Mouse (Mus musculus): ENCODE measurements around the gene Edar. TPM values are rescaled to one million over a fixed set of nuclear protein-coding genes. Genes with fewer than 3 reads are reported as not detected.
A peak's percentile ranks its signal among the peaks of the same experiment; 100 is the strongest.

The Edar gene
- polyA plus RNA-seq, 1 experiment from 2014 or later = 0.19 TPM

DNA sequence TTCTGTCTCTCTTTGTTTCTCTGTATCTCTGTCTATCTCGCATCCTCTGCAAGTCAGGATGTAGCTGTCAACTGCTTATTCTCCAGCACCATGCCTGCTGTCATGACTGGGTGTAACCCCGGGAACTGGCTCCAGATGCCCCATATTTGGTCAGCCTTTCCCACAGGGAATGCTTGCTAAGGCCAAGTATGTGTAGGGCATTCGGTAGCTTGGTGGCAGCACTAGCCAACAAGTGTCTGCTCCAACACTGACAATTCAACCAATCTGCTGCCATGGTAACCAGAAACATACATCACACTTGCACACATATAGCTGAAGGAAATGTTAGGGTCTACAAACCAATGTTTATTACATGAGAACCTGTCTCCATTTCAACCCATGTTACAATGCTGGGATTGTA lies 21.8 kb downstream of the Edar start:
- H3K9me3 ChIP-seq (ENCODE audit: control insufficient read depth, low read length) = no peaks in the 10 kb centered on the region
- no peak overlapping the region for H3K9ac ChIP-seq (ENCODE audit: low read depth, low read length)
- no peaks in the 10 kb centered on the region for H3K4me1 ChIP-seq (replicated peaks; ENCODE audit: control insufficient read depth, insufficient read depth, low read length)
- no peaks in the 10 kb centered on the region for H3K36me3 ChIP-seq (ENCODE audit: control insufficient read depth, insufficient read depth, low read length)
- no peak overlapping the region for H3K4me3 ChIP-seq (ENCODE audit: low read depth, low read length)
- DNase-seq (ENCODE audit: low spot score) = no peak
- no peaks in the 10 kb centered on the region for H3K27me3 ChIP-seq (ENCODE audit: control insufficient read depth, insufficient read depth, low read length)
- ATAC-seq (ENCODE audit: low FRiP score) = no peak
- no peak overlapping the region for H3K27ac ChIP-seq (ENCODE audit: low read depth, low read length)
- no peak overlapping the region for H3K4me2 ChIP-seq (replicated peaks; ENCODE audit: low read depth, low read length)
- 79% methylated on average over 3 of the region's 3 CpGs for WGBS

GRCm38 (mm10) chr10:58652418-58653394 lies 22.7 kb downstream of the Edar start:
- WGBS = 34% methylated on average over 10 of the region's 10 CpGs
- no peaks in the 10 kb centered on the region for H3K4me1 ChIP-seq (replicated peaks; ENCODE audit: control insufficient read depth, insufficient read depth, low read length)
- no peak overlapping the region for H3K27ac ChIP-seq (ENCODE audit: low read depth, low read length)
- ATAC-seq (ENCODE audit: low FRiP score) (peak; percentile 50), DNase-seq (ENCODE audit: low spot score) (no peak)
- no peaks in the 10 kb centered on the region for H3K27me3 ChIP-seq (ENCODE audit: control insufficient read depth, insufficient read depth, low read length)
- no peaks in the 10 kb centered on the region for H3K9me3 ChIP-seq (ENCODE audit: control insufficient read depth, low read length)
- H3K9ac ChIP-seq (ENCODE audit: low read depth, low read length) = no peak overlapping the region
- H3K36me3 ChIP-seq (ENCODE audit: control insufficient read depth, insufficient read depth, low read length) = no peaks in the 10 kb centered on the region
- no peak overlapping the region for H3K4me3 ChIP-seq (ENCODE audit: low read depth, low read length)
- H3K4me2 ChIP-seq (replicated peaks; ENCODE audit: low read depth, low read length) = no peak overlapping the region

GRCm38 (mm10) chr10:58652045-58652417 lies 23.4 kb downstream of the Edar start:
- Histone ChIP-seq H3K4me2 (replicated peaks; ENCODE audit: low read depth, low read length) (no peak overlapping the region), H3K9me3 (ENCODE audit: control insufficient read depth, low read length) (no peaks in the 10 kb centered on the region), H3K4me1 (replicated peaks; ENCODE audit: control insufficient read depth, insufficient read depth, low read length) (no peaks in the 10 kb centered on the region), H3K4me3 (ENCODE audit: low read depth, low read length) (no peak overlapping the region), H3K27me3 (ENCODE audit: control insufficient read depth, insufficient read depth, low read length) (no peaks in the 10 kb centered on the region), H3K27ac (ENCODE audit: low read depth, low read length) (no peak overlapping the region), H3K36me3 (ENCODE audit: control insufficient read depth, insufficient read depth, low read length) (no peaks in the 10 kb centered on the region), H3K9ac (ENCODE audit: low read depth, low read length) (no peak overlapping the region)
- WGBS = 5% methylated on average over 9 of the region's 9 CpGs
- DNase-seq (ENCODE audit: low spot score) = no peak
- 0 out of 2 replicates have a peak, but pooled peaks have one; percentile 53 for ATAC-seq (ENCODE audit: low FRiP score)

DNA sequence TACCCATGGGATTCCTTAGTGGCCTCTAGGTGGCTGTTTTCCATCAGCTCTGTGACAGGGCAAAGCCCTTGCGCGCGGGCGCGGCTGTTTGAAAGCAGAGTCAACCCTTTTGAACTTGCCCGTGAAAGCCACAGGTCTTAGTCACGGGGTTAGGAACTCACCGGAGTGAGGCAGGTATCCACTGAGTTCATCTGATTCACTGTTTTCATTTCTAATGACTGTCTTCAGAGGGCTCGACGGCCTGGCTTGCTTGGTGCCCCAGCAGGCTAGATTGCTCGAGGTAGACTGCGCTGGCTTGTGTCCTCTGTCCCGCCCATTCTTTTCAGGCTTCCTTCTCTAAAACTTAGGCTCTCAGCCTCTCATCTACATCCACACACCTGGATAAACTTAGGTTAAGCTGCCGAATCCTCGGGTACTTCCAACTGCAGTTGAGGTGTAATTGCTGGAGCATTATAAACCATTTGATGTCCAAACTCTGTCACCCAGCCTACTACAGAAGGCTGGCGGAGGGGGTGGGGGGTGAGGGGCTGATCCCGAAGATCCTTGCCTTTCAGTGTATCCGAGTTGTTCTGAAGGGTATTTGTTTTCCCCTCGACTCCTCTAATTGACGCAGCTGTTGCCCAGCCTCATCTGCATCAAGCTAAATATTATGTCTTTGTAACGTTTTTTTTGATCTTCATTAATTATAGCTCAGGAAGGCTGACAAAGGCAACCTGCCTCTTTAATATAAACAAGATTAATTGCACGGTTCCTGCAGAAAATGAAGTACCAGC lies 24.0 kb downstream of the Edar start:
- H3K4me3 ChIP-seq (ENCODE audit: low read depth, low read length) = no peak overlapping the region
- H3K4me2 ChIP-seq (replicated peaks; ENCODE audit: low read depth, low read length) = peak overlapping the region; percentile 17
- no peak overlapping the region for H3K27ac ChIP-seq (ENCODE audit: low read depth, low read length)
- H3K4me1 ChIP-seq (replicated peaks; ENCODE audit: control insufficient read depth, insufficient read depth, low read length) = no peaks in the 10 kb centered on the region
- no peaks in the 10 kb centered on the region for H3K27me3 ChIP-seq (ENCODE audit: control insufficient read depth, insufficient read depth, low read length)
- 7% methylated on average over 22 of the region's 22 CpGs for WGBS
- H3K9me3 ChIP-seq (ENCODE audit: control insufficient read depth, low read length) = no peaks in the 10 kb centered on the region
- H3K9ac ChIP-seq (ENCODE audit: low read depth, low read length) = 0 out of 2 replicates have a peak overlapping the region, but pooled peaks have one; percentile 12
- no peaks in the 10 kb centered on the region for H3K36me3 ChIP-seq (ENCODE audit: control insufficient read depth, insufficient read depth, low read length)
- DNase-seq (ENCODE audit: low spot score) = no peak
- ATAC-seq (ENCODE audit: low FRiP score) = peak; percentile 48; the same call in 1 of the 2 replicates

DNA sequence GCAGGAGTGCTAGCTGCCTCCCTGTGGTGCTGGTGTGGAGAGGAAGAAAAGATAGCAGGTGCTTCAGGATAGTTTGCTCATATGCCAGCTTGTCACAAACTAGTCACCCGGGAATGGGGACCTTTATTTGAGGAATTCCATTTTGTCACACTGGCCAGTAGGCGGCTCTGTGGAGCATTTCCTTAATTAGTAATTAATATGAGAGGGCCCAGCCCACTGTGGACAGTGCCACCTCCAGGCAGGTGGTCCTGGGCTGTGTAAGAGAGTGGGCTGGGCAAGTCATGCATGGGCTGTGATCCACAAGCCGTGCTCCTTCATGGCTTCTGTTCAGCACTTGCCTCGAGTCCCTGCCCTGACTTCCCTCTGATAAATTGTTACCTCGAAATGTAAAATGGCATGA lies 26.7 kb downstream of the Edar start:
- ATAC-seq (ENCODE audit: low FRiP score) (no peak), DNase-seq (ENCODE audit: low spot score) (no peak)
- no peak overlapping the region for H3K27ac ChIP-seq (ENCODE audit: low read depth, low read length)
- H3K4me1 ChIP-seq (replicated peaks; ENCODE audit: control insufficient read depth, insufficient read depth, low read length) = no peaks in the 10 kb centered on the region
- no peaks in the 10 kb centered on the region for H3K27me3 ChIP-seq (ENCODE audit: control insufficient read depth, insufficient read depth, low read length)
- H3K4me3 ChIP-seq (ENCODE audit: low read depth, low read length) = no peak overlapping the region
- H3K9ac ChIP-seq (ENCODE audit: low read depth, low read length) = no peak overlapping the region
- H3K36me3 ChIP-seq (ENCODE audit: control insufficient read depth, insufficient read depth, low read length) = no peaks in the 10 kb centered on the region
- WGBS = 69% methylated on average over 5 of the region's 5 CpGs
- H3K4me2 ChIP-seq (replicated peaks; ENCODE audit: low read depth, low read length) = no peak overlapping the region
- H3K9me3 ChIP-seq (ENCODE audit: control insufficient read depth, low read length) = no peaks in the 10 kb centered on the region

- H3K4me2 ChIP-seq (replicated peaks; ENCODE audit: low read depth, low read length) = no peak overlapping the region
- H3K27me3 ChIP-seq (ENCODE audit: control insufficient read depth, insufficient read depth, low read length) = no peaks in the 10 kb centered on the region
- H3K27ac ChIP-seq (ENCODE audit: low read depth, low read length) = no peak overlapping the region
- ATAC-seq (ENCODE audit: low FRiP score) (no peak), DNase-seq (ENCODE audit: low spot score) (no peak)
- H3K36me3 ChIP-seq (ENCODE audit: control insufficient read depth, insufficient read depth, low read length) = no peaks in the 10 kb centered on the region
- no peaks in the 10 kb centered on the region for H3K9me3 ChIP-seq (ENCODE audit: control insufficient read depth, low read length)
- no peak overlapping the region for H3K4me3 ChIP-seq (ENCODE audit: low read depth, low read length)
- 81% methylated on average over 5 of the region's 5 CpGs for WGBS
- H3K9ac ChIP-seq (ENCODE audit: low read depth, low read length) = no peak overlapping the region
- H3K4me1 ChIP-seq (replicated peaks; ENCODE audit: control insufficient read depth, insufficient read depth, low read length) = no peaks in the 10 kb centered on the region
Measured at GRCm38 (mm10) chr10:58644671-58645070, 30.8 kb downstream of the Edar start.

GRCm38 (mm10) chr10:58644194-58644593 lies 31.3 kb downstream of the Edar start:
- H3K4me2 ChIP-seq (replicated peaks; ENCODE audit: low read depth, low read length) = no peak overlapping the region
- H3K27me3 ChIP-seq (ENCODE audit: control insufficient read depth, insufficient read depth, low read length) = no peaks in the 10 kb centered on the region
- ATAC-seq (ENCODE audit: low FRiP score) = no peak
- H3K9ac ChIP-seq (ENCODE audit: low read depth, low read length) = no peak overlapping the region
- no peaks in the 10 kb centered on the region for H3K36me3 ChIP-seq (ENCODE audit: control insufficient read depth, insufficient read depth, low read length)
- no peak overlapping the region for H3K27ac ChIP-seq (ENCODE audit: low read depth, low read length)
- DNase-seq (ENCODE audit: low spot score) = no peak
- H3K4me1 ChIP-seq (replicated peaks; ENCODE audit: control insufficient read depth, insufficient read depth, low read length) = no peaks in the 10 kb centered on the region
- H3K9me3 ChIP-seq (ENCODE audit: control insufficient read depth, low read length) = no peaks in the 10 kb centered on the region
- 87% methylated on average over 7 of the region's 7 CpGs for WGBS
- no peak overlapping the region for H3K4me3 ChIP-seq (ENCODE audit: low read depth, low read length)

DNA sequence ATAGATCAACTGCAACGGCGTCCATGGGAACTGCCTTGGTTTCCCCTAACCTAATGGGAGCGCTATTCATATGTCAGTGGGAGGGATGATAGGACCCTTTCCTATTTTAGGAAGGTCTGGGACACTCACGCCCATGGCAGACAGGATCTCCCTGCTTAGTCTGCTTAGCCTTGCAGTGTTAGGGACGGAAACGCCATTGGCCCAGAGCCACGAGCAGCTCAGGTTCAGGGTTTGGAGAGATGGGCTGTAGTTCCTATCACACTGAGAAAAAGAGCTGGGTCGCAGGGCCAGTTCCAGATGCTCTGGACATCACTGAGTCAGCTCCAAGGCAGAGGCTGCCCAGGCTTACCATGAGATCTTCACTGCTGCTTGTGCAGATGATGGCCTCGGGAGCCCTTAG lies 32.5 kb downstream of the Edar start:
- Histone ChIP-seq H3K4me3 (ENCODE audit: low read depth, low read length) (no peak overlapping the region), H3K27ac (ENCODE audit: low read depth, low read length) (no peak overlapping the region), H3K4me1 (replicated peaks; ENCODE audit: control insufficient read depth, insufficient read depth, low read length) (no peaks in the 10 kb centered on the region), H3K27me3 (ENCODE audit: control insufficient read depth, insufficient read depth, low read length) (no peaks in the 10 kb centered on the region), H3K4me2 (replicated peaks; ENCODE audit: low read depth, low read length) (no peak overlapping the region), H3K9me3 (ENCODE audit: control insufficient read depth, low read length) (no peaks in the 10 kb centered on the region), H3K9ac (ENCODE audit: low read depth, low read length) (no peak overlapping the region), H3K36me3 (ENCODE audit: control insufficient read depth, insufficient read depth, low read length) (no peaks in the 10 kb centered on the region)
- ATAC-seq (ENCODE audit: low FRiP score) = no peak
- 88% methylated on average over 9 of the region's 9 CpGs for whole genome bisulfite sequencing
- DNase-seq (ENCODE audit: low spot score) = no peak

All from hindbrain, embryonic 11.5 days (tissue).